Mouse (Mus musculus) kidney, adult 18-20 months (tissue): ENCODE measurements at regions not wholly inside any gene's neighbourhood (a gene's known extent, or its start where the extent isn't known, plus 50 kb on each side); places are given as distances from the start of the nearest gene placed in this dataset.
A peak's percentile ranks its signal among the peaks of the same experiment; 100 is the strongest.

Experiments used
- DNase-seq: peaks from one replicate; pipeline ENCODE4 v3.0.0; 2021

DNA sequence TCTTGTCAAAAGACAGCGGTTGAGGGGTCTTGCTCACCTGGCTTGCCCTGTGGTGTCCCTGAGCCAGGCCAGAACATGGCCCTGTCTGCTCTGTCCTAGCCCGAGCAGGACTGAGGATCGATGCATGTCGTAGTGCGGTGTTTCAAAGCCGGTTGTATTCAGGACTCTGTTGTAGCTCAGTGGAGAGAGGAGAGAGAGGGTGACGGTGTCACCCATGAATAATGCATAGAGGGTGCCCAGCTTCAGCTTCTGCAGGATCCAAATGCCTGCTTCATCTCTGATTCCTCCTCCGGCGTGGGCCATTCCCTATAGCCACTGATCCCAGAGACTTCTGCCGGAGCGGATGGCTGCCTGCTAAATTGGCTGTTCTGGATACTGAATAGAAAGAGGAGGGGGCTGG is 126.7 kb upstream of the Cadm1 start:
- no peak for DNase-seq

DNA sequence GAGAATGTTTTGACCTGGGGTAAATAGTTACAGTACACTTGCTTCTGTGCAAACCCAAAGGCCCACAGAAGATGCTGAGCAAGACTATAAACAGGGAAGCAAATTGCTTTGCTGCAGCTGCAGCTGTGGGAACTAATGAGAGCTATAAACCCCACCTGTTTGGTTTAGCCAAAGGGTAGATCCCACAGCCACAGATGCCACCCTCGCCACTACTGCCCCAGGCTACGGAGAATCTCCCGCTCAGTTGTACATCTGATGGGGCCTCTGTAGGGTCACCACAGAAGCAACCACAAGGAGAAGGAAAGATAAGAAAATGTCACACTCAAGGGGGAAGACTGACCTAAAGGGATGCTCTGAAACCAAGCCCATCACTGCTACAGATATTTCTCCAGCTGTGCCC is 125.2 kb upstream of the Cadm1 start:
- DNase-seq, result no peak

DNA sequence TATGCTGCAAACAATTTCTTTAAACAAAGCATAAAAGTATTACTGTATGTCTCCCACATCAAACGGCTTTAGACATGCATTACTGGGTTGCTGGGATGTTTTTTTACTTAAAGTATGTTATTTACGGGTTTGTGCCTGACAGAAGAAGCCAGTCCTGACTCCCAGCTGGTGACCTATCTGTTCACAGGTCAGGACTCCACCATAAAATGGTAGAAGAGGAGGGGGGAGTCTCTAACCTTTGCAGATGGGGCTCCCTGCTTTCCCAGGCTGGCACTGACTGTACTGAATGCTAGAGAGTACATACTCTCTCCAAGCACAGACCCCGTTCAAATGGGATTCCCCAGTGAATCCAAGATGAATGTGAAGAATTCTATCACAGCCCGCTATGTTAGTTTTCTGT is 124.4 kb upstream of the Cadm1 start:
- no peak for DNase-seq

DNA sequence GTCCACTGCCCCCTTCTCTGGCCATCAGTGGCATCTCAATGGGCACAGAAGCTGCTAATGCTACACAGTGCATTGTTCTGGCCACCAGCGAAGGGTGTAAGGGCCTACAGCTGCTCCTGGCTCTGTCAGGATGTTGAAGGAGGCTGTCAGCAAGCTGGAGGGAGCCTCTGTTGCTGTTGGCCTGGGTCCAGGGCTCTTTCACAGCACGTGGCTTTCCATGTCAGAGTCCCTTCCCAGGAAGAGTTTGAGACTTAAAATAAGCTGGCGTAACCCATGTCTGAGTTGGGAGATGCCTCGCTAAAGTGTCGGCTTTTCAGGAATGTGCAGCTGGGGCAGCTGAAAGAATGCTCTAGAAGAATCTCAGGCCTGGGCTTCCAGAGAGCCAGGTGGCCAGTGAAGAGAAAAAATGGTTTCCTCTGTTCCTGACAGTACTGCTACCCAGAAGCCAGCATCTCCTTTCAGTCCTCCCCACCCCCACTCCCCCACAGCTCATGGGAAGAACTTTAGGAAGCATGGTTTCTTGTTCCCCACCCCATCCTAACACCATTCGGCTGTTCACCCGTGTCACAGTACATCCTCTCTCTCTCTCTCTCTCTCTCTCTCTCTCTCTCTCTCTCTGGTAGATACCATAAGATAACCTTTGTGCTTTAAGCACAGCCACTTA is 122.8 kb upstream of the Cadm1 start:
- peak; percentile 30 for DNase-seq

DNA sequence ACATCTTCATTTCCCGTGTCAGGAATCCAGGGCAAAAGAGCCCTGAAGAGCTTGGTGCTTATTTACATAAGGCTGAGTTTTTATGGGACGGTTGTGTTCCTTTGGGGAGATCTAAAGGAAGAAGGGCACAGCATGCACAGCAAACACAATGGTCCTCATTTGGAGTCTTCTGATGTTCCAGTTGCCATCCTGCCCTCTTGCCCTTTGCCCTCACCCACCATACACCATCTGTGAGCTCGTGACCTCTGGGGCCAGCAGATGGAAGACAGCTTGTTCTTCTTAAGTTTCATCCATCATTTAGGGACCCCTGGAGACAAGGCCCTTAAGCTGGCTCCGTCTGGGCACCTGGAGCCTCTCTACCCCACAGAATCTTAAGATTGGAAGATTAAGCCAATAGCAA is 121.9 kb upstream of the Cadm1 start:
- DNase-seq, result no peak

DNA sequence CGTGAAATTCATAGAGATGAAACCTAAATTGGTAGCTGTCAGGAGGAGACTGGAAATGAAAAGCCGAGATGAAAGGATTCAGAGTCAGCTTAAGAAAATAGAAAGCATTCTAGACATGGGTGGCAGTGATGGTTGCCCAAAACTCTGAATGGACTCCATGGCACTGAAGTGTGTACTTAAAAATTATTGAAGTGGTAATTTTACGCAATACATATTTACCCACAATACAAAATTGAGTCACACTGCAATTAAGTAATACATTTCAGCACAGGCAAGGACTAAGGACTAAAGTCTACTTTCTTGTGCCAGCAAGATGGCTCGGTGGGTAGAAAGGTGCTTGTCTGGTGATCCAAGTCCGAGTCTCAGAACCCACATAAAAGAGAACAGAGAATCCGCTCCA is 120.4 kb upstream of the Cadm1 start:
- no peak for DNase-seq

DNA sequence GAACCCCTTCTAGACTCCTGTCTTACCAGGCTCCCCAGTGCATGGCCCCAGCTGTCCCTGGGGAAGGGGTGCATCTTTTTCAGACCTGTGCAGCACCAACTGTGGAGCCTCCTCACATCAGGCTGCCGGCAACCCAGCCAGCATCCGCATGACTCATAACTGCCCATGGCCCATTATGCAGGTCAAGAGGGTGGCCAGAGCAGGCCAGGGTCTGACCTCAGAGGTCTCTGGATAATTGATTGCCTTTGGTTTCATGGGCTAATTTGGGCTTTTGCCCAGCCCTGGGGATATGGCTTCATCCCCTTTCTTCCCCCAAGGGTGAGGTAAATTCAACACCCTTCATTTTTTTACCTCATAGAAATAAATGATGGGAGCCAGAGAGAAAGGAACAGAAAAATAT is 117.2 kb upstream of the Cadm1 start:
- DNase-seq, result no peak

DNA sequence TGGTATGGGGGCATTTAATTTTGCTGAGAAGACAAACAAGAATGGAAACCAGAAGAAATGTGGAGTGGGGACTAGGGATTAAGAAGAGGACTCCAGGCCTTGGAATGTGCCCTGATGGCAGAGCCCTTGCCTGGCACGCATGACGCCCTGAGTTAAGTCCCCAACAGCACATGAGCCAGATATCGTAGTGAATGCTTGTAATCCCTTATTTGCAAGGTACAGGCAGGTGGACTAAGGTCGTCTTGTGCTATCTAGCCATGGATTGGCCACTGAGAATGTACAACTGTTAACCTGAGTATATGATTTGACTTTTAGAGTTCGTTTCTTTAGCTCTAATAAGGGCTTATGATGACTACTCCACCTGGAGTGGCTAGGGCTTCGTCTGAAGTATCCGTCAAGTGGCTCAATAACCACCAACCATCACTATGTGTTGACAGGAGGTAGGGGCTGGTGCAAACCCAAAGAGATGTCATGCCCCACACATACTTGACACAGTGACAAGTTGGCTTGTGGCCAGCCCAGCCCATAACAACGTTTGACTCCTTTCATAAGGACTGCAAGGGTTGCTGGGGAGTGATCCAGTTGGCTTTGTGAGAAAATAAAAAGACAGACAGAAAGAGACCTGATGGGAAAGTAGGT is 115.5 kb upstream of the Cadm1 start:
- DNase-seq, result no peak

DNA sequence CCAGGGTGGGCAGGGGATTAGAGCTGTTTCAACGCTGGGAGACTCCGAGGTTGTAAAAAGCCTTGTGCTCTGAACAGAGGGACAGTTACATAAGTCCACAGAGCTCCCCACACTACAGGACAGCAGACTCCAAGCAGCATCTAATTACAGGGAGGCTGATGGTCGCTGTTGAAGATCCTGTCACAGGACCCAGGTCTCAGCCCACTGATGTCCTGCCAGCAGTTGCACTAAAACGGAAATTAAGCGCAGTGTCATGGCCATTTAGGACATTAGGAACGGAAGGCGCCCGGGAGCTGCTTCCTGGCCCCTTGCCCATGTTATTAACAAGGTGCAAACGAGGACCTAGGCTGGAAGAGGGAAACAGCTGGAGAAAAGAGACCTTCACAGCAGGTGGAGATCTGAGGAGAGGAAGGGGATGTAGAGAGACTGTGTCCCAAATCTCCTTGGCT is 107.8 kb upstream of the Cadm1 start:
- peak; percentile 61 for DNase-seq

DNA sequence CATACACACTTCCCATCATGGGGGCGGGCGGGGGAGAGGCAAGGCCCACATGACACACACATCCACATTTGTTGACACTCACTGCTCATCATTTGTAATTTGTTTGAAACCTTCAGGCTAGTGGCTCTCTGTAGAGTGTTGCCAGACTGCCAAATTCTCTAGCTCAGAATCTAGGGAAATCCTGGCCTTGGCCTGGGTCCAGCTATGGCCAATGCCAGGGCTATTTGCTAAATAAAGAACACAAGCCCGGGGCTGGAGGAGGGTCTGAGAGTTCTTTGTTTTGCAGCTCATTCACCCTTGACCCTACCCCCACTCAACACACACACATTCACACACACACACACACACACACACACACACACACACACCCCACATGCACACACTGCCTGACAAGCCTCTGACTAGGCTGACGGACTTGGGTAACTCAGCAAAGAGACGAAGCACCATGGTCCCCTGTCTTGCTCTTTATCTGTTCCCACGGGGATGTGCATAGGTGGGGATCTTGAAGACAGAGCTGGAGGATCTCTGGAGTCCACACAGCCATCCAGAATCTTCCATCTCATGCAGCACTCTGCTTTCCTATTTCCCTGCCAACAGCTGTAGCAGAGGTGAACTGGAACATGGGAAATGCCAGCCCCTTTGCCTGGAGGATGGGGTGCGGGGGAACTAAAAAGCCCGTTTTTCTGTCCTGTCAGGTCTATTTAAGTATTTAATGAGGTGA is 107.1 kb upstream of the Cadm1 start:
- DNase-seq, result peak; percentile 73

DNA sequence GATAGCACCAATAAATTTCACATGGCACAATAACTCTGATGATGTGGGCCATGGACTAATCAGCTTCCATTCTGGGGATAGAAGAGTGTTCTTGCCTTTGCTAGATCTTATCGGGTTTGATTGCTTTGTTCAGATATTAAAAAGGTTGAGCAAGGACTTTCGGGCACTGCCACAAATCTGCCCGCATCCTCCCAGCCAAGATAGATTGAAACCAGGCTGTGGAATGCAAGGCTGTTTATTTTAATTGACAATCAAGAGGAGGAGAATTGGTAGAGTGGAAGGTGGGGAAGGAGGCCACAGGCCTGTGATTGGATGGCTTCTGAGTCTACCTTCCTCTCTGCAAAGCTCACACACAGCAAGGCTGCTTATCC is 106.5 kb upstream of the Cadm1 start:
- no peak for DNase-seq

DNA sequence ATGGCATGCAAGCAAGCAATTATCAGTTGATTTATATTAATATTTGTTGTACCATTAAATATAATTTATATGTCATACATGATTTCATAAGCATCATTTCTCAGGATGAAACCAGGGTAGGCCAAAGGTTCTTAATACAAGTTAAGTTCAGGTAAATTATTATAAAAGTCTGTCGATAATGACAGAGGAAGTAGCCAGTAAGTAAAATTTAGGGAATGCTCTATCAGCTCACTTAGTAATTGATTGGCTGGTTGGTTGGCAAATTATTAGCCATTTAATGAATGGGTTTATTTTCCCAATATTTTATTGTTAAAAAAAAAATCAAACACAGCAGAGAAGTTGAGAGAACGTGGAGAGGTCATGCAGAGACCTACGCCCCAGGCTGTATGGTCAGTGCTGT is 105.8 kb upstream of the Cadm1 start:
- DNase-seq, result no peak

DNA sequence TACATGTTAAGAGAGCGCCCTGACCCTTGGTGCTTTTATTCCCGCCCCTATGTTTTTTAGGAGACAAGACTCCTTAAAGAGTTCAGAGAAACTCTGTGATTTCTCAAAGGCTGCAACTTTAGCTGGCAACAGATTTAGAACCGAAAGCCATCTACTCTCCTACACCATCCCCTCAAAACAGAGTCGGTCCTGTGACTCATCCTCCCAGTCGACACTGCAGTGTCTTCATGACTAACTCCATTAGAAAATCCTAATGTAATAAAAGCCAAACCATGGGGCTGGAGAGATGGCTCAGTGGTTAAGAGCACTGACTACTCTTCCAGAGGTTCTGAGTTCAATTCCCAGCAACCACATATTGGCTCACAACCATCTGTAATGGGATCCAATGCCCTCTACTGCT is 103.3 kb upstream of the Cadm1 start:
- DNase-seq, result no peak

DNA sequence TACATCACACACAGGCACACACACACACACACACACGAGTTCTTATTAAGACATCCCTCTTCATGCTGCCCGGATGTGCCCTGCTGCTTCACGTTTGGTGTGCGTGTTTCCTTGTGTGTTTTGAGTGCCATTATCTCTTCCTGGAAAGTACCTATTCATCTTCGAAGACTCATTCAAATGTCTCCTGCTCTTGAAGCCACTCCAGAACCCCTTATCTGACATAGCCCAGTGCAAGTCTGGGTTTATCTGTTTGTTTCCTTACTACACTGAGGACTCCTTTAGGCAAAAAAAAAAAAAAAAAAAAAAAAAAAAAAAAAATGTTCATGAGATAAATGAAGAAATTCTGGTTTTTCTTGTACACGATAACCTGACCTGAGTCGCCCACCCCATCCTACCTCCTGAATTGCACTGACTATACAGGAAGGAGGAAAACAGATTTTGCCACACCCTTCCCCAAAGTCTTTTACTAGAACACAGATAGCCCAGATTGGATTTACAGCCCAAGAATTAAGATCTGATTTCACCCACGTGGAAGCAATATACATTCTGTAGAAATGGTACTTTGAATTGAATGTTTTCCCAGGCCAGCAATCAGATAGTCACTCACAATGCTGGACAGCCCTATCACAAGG is 101.1 kb upstream of the Cadm1 start:
- DNase-seq, result no peak

DNA sequence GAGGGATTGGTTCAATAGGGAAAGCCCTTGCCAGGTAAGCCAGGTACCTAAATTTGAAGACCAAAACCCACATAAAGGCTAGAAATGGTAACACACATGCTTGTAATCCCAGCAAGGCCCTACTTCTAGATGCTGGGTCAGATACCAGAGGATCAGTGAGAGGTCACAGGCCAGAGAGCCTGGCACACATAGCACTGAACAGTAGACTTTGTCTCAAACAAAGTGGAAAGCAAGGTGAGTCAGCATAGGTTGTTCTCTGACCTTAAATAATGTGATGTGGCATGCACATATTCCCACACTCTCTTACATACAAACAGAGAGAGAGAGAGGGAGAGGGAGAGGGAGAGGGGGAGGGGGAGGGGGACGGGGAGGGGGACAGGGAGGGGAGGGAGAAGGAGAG is 100.3 kb upstream of the Cadm1 start:
- DNase-seq, result no peak

DNA sequence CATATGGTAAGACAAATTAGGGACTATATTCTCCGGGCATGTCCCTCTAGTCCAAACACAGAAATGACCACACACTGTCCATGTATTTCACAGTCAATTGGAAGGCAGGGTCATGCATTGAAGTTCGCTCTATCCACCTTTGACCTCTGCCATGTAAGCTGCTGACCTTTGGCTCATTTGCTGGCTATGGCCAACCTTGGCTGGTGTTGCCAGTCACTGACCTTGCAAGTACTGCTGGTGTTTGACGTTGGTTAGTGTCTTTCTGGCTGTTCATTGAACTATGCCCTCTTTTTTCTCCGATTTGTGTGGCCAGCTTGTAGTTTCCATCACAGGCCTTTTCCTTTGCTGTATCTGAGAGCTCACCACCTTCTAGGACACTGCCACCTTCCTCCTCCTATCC is 97.3 kb upstream of the Cadm1 start:
- peak; percentile 26 for DNase-seq

DNA sequence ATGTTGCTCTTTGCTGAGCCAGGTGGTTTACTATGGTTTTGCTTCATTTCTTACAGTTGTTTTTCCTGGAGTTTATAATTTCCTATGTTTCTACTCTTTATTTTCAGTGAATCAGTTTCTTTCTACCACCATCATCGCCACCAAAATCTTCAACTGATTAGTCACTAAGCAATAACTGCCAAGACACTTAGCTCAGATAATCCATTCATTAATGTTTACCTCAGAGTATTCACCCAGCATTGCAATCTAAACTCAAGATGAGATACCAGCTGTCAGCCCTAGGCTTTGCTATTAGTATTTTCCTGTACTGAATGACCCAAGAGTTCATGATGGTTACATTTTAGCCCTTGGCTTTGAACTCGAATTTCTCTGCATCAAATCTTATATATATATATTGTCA is 96.8 kb upstream of the Cadm1 start:
- DNase-seq, result no peak

DNA sequence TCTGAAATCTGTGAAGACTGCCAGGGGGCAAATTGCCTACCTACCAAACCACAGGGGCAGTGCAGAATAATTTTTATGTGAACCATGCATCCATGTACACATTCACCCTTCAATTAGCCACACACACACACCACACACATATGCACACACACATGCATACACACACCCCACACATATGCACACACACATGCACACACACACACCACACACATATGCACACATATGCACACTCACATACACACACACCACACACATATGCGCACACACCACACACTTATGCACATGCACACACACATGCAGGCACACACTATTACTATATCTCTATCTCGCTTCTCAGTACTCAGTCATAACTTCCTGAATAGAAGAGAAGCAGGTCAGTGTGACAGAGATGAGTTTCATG is 95.9 kb upstream of the Cadm1 start:
- DNase-seq, result no peak

DNA sequence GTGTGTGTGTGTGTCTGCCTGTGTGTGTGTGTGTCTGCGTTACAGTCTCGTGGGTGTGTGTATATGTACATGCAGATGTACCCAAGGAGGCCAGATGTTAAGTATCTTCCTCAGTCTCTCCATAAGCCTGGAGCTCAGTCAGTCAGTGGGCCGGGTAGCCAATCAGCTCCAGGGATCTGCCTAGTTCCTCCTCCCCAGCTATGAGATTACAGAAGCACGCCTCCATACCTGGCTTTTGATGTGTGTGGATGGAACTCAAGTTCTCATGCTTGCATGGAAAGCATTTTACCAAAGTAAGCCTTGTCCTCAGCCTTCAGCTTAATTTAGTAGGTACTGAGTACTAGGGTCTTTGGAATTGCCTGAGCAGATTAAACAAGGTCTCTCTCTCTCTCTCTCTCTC is 91.0 kb upstream of the Cadm1 start:
- DNase-seq, result no peak

DNA sequence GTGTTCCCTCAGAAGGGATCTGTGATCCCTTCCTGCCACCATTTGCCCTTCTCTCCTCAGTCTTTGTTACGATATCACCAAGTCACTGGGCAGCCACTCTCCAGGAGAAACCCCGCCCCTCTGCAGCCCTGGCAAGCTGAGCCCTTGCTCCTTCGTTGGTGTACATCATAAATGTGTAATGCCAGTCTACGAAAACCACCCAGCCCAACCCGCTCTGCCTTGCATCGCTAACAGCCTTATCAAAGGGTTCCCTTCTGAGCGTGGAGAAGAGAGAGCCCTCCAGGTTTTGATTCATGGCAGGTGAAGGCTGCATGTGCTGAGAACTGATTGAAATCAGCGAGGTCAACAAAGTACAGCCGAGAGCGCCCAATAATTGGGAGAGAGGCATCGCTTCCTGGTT is 90.5 kb upstream of the Cadm1 start:
- no peak for DNase-seq

DNA sequence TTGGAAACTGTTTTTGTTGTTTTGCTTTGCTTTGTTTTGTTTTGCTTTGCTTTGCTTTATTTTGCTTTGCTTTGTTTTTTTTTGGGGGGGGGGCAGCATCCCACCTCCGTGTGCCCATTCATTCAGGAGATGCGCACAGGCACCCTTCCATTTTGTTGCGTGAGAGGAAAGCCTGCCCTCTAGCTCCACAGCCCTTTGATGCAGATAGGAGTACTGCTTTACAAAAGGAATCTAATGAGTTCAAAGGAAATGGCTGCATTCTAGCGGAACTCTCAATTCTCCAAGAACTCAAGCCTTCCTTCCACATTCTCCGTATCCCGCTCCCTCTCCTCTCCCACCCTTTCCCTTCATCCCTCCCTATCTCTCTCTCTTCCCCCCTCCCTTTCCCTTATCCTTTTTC is 89.8 kb upstream of the Cadm1 start:
- DNase-seq, result no peak

DNA sequence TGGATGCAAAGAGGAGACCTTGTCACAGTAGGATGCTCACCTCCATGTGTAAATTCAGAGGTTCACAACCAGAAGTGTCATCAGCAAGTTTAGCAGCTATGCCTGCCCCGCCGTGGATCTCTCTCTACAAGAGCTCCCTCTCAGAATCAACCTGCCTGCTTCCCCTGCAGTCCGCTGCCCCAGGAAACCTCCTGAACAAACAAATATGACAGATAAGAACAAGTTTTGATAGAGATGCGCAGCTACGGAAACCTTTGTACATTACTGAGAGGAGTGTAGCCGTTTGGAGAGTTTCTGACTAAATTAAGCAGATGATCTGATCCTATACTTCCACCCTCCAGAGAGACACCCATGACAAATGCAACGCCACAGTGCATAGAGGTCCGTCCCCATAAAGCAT is 88.8 kb upstream of the Cadm1 start:
- no peak for DNase-seq

DNA sequence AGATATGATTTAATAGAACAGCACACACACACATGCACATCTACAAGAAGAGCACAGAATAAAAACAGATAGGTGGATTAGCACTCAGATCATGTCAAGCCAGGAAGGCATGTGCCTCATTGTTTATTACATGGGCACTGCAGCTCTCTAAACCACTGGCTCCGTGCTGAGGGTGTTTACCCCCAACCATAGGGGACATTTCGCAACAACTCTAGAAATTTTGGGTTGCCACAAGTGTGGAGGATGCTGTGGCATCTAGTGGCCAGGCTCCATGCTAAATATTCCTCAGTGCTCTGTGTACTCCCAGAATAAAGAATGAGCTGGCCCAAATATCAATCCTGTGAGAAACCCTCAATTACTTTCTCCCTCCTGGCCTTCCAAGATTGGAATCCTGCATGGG is 85.8 kb upstream of the Cadm1 start:
- no peak for DNase-seq

DNA sequence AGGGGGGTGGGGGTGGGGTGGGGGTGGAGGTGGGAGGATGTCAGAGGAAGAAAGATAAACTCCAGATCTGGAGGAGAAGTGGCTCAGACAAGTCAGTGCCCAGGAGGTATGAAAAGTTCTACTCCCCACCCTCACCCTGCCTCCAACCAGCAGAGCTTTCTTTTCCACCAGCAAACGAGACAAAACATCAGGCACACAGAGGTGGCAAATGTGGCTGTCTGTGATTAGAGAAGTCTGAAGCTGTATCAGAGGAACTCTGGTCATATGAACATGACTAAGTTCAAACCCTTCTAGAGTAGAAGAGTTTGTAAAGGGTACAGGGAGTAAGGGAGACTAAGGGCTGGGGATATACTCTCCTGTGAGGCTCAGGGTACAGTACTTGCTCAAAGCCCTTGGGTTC is 85.2 kb upstream of the Cadm1 start:
- no peak for DNase-seq
